Mouse (Mus musculus): ENCODE measurements around the gene Hs2st1.

The Hs2st1 gene

GRCm38 (mm10) chr3:144433039-144433438 is 136.9 kb downstream of the Hs2st1 start:
- no peak for DNase-seq

GRCm38 (mm10) chr3:144432143-144432577 is 137.8 kb downstream of the Hs2st1 start:
- DNase-seq = no peak

- DNase-seq = no peak
Observed at GRCm38 (mm10) chr3:144428514-144429431, 141.2 kb downstream of the Hs2st1 start.

- no peak for DNase-seq
Observed at GRCm38 (mm10) chr3:144425041-144425448, 144.9 kb downstream of the Hs2st1 start.

- no peak for DNase-seq
Observed at GRCm38 (mm10) chr3:144421404-144422180, 148.4 kb downstream of the Hs2st1 start.

GRCm38 (mm10) chr3:144413821-144414220 is 156.2 kb downstream of the Hs2st1 start:
- no peak for DNase-seq

GRCm38 (mm10) chr3:144412538-144413272 is 157.3 kb downstream of the Hs2st1 start:
- DNase-seq = no peak

- DNase-seq = no peak
Observed at GRCm38 (mm10) chr3:144411650-144412278, 158.2 kb downstream of the Hs2st1 start.

- DNase-seq = no peak
Observed at GRCm38 (mm10) chr3:144411051-144411542, 158.9 kb downstream of the Hs2st1 start.

GRCm38 (mm10) chr3:144408953-144409352 is 161.0 kb downstream of the Hs2st1 start:
- no peak for DNase-seq

GRCm38 (mm10) chr3:144405331-144405730 is 164.7 kb downstream of the Hs2st1 start:
- no peak for DNase-seq

GRCm38 (mm10) chr3:144401292-144401691 is 168.7 kb downstream of the Hs2st1 start:
- DNase-seq = no peak

GRCm38 (mm10) chr3:144400870-144401269 is 169.1 kb downstream of the Hs2st1 start:
- DNase-seq = peak; percentile 23

- DNase-seq = peak; percentile 6
Observed at GRCm38 (mm10) chr3:144400374-144400773, 169.6 kb downstream of the Hs2st1 start.

- DNase-seq = peak; percentile 82
Observed at GRCm38 (mm10) chr3:144399358-144400096, 170.5 kb downstream of the Hs2st1 start.

GRCm38 (mm10) chr3:144398166-144398565 is 171.8 kb downstream of the Hs2st1 start:
- DNase-seq = no peak

- DNase-seq = no peak
Observed at GRCm38 (mm10) chr3:144396478-144396877, 173.5 kb downstream of the Hs2st1 start.

- no peak for DNase-seq
Observed at GRCm38 (mm10) chr3:144394454-144394943, 175.5 kb downstream of the Hs2st1 start.

GRCm38 (mm10) chr3:144386446-144386845 is 183.5 kb downstream of the Hs2st1 start:
- no peak for DNase-seq

GRCm38 (mm10) chr3:144384648-144385047 is 185.3 kb downstream of the Hs2st1 start:
- DNase-seq = no peak

GRCm38 (mm10) chr3:144381431-144381980 is 188.5 kb downstream of the Hs2st1 start:
- DNase-seq = no peak
